Comparison of ENCODE assay signal across 8 mouse cellular contexts in the genomic region with DNA sequence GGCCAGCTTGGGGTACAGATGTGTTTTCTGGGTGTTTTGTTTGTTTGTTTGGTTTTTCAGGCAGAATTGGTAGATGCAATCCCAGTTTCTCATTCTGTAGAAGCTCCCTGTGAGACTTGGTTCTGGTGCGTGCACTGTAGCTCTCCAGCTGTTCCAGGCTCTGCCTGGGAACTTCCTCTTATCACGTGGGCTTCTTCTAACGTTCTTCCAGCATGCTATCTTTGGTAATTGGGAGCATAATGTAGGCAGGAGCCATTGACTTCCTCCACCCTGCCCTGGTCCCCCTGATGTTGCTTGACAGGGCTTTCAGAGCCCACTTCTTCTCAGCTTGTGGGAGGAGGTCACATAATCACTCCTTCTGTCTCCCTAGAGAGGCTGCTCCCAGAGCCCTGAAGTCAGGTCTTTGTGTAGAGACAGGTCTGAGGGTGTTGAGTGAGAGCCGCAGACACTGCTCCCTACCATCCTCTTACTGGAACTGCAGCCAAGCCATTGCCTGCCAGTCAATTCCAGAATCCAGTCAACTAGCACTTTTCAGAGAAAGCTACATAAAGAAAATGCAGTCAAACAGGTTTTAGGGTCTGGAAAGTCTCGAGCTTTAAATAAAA. TPM values are rescaled to one million over a fixed set of nuclear protein-coding genes. Genes with fewer than 3 reads are reported as not detected.
DNase-seq lines count a peak whose midpoint lies in the region; ATAC-seq and TF ChIP-seq lines count a peak whose summit lies in the region.
"Had no signal": no experiment of that assay in that cellular context is flagged by ENCODE, and none has a peak within 500 bp of the region (broad histone marks: within the 10 kb centered on the region; RNA-seq: fewer than 3 reads in every experiment).

No protein-coding gene starts in this region.

- H3K27ac ChIP-seq in neural tube, embryonic 15.5 days (replicated peaks), result no peak overlapping the region
- H3K27ac ChIP-seq in embryonic facial prominence, embryonic 13.5 days, result peak overlapping the region; percentile 44; the same call in 1 of the 2 replicates
- H3K27ac ChIP-seq in stomach, postnatal 0 days (replicated peaks), result no peak overlapping the region

- no peaks in the 10 kb centered on the region for H3K27me3 ChIP-seq in neural tube, embryonic 15.5 days (replicated peaks)
- H3K27me3 ChIP-seq in embryonic facial prominence, embryonic 13.5 days, result no peaks in the 10 kb centered on the region
- H3K27me3 ChIP-seq in stomach, postnatal 0 days (ENCODE audit: control insufficient read depth, insufficient read depth, low read length), result no peaks in the 10 kb centered on the region

- H3K9me3 ChIP-seq in neural tube, embryonic 15.5 days (replicated peaks), result no peaks in the 10 kb centered on the region
- H3K9me3 ChIP-seq in embryonic facial prominence, embryonic 13.5 days, result no peaks in the 10 kb centered on the region
- no peaks in the 10 kb centered on the region for H3K9me3 ChIP-seq in stomach, postnatal 0 days (ENCODE audit: control insufficient read depth, low read length)

- ATAC-seq in neural tube, embryonic 15.5 days (ENCODE audit: low FRiP score), result no peak
- ATAC-seq in embryonic facial prominence, embryonic 13.5 days (ENCODE audit: insufficient number of reproducible peaks, insufficient read depth, low FRiP score, low TSS enrichment, low read depth), result peak; percentile 64; the same call in 1 of the 2 replicates
- ATAC-seq in stomach, postnatal 0 days (ENCODE audit: low FRiP score, low TSS enrichment), result no peak

- DNase-seq in neural tube, embryonic 10.5 days (ENCODE audit: extremely low spot score, low spot score), result peak; percentile 32
- DNase-seq in kidney, postnatal 36 days, result peak; percentile 26 to 27
- DNase-seq in stomach, postnatal 0 days (ENCODE audit: low spot score), result peak; percentile 41
- DNase-seq in gastrocnemius, postnatal 4 days (ENCODE audit: low spot score in 2 of 2), result no peak
- no peak for DNase-seq in gastrocnemius, postnatal 36 days
- DNase-seq: layer of hippocampus, postnatal 36 days had no signal

- 19% methylated on average over 5 of the region's 5 CpGs for WGBS in neural tube, embryonic 15.5 days
- WGBS in embryonic facial prominence, embryonic 13.5 days, result 15% methylated on average over 5 of the region's 5 CpGs
- WGBS in stomach, postnatal 0 days, result 16% methylated on average over 5 of the region's 5 CpGs

- no peaks in the 10 kb centered on the region for H3K36me3 ChIP-seq in neural tube, embryonic 15.5 days
- no peaks in the 10 kb centered on the region for H3K36me3 ChIP-seq in embryonic facial prominence, embryonic 13.5 days
- H3K36me3 ChIP-seq in stomach, postnatal 0 days (ENCODE audit: control insufficient read depth, insufficient read depth, low read length), result no peaks in the 10 kb centered on the region

- intact Hi-C loops in gastrocnemius, postnatal 36 days (cut with DNase I), result no loop called here

- TF ChIP-seq CTCF in stomach, postnatal 0 days (IDR thresholded peaks at IDR 0.05; ENCODE audit: low read depth), result peak; percentile 63

- no peak overlapping the region for H3K4me3 ChIP-seq in neural tube, embryonic 15.5 days (replicated peaks)
- H3K4me3 ChIP-seq in embryonic facial prominence, embryonic 13.5 days, result no peak overlapping the region
- H3K4me3 ChIP-seq in stomach, postnatal 0 days (ENCODE audit: low read depth, low read length), result no peak overlapping the region

- H3K9ac ChIP-seq in neural tube, embryonic 15.5 days (replicated peaks), result no peak overlapping the region
- no peak overlapping the region; the same call in 1 of the 2 replicates for H3K9ac ChIP-seq in embryonic facial prominence, embryonic 13.5 days
- no peak overlapping the region for H3K9ac ChIP-seq in stomach, postnatal 0 days (ENCODE audit: low read length)

- TF ChIP-seq EP300 in stomach, postnatal 0 days (optimal IDR thresholded peaks at IDR 0.05), result no peak

- H3K4me2 ChIP-seq in neural tube, embryonic 15.5 days, result no peak overlapping the region
- no peak overlapping the region for H3K4me2 ChIP-seq in embryonic facial prominence, embryonic 13.5 days
- no peak overlapping the region for H3K4me2 ChIP-seq in stomach, postnatal 0 days (replicated peaks; ENCODE audit: low read depth)

- H3K4me1 ChIP-seq in neural tube, embryonic 15.5 days, result peaks cover 9% of the 10 kb centered on the region; the same call in 1 of the 2 replicates
- peaks cover 39% of the 10 kb centered on the region for H3K4me1 ChIP-seq in embryonic facial prominence, embryonic 13.5 days
- H3K4me1 ChIP-seq in stomach, postnatal 0 days (replicated peaks; ENCODE audit: control insufficient read depth, insufficient read depth), result no peaks in the 10 kb centered on the region

RNA-seq across cellular contexts. Expression of a gene that starts 15.7 kb away (rescaled TPM):
- polyA plus RNA-seq in neural tube, embryonic 15.5 days (2015; fragmentation: Nextera tagmentation; extraction: Ambion mirVana), result 1.0 and 3.2 TPM in 2 replicates
- 9.7 and 11.6 TPM in 2 replicates for polyA plus RNA-seq in embryonic facial prominence, embryonic 13.5 days (2015; fragmentation: Nextera tagmentation; extraction: Ambion mirVana)
- 1.2 and 1.5 TPM in 2 replicates for polyA plus RNA-seq in stomach, postnatal 0 days (2015; fragmentation: Nextera tagmentation; extraction: Ambion mirVana)
- total RNA-seq in gastrocnemius, postnatal 4 days (2021), result 1 to 10 TPM; 3.6 to 4.2 TPM
- total RNA-seq in gastrocnemius, postnatal 36 days (2021), result under 1 TPM; 0.20 TPM

Comparison
In these comparisons a context has a peak if more than half of its experiments do, and no peak if none do; other contexts are left out.
1. DNase-seq: peak in neural tube, embryonic 10.5 days (single experiment), kidney, postnatal 36 days (2 of 2) and stomach, postnatal 0 days (single experiment); none in gastrocnemius, postnatal 4 days (0 of 2) and gastrocnemius, postnatal 36 days (0 of 2).